Comparison of ENCODE assay signal across 13 mouse cellular contexts in genomic region chr2:154465914-154466335, GRCm38 (mm10). TPM values are rescaled to one million over a fixed set of nuclear protein-coding genes. Genes with fewer than 3 reads are reported as not detected.
A peak's percentile ranks its signal among the peaks of the same experiment; 100 is the strongest.
DNase-seq lines count a peak whose midpoint lies in the region; ATAC-seq and TF ChIP-seq lines count a peak whose summit lies in the region.
"Had no signal": no experiment of that assay in that cellular context is flagged by ENCODE, and none has a peak within 500 bp of the region (broad histone marks: within the 10 kb centered on the region; RNA-seq: fewer than 3 reads in every experiment).

No protein-coding gene starts in this region.

- dilution Hi-C loops in CH12.LX (cut with MboI; ENCODE audit: extremely low pct_ligation_motif_present, extremely low pct_unique_long_range_greater_than_20kb, low sequenced_read_pairs): no loop called here

- H3K4me3 ChIP-seq in CH12.LX (replicated peaks in 1 of 3; ENCODE audit: low read depth in 2 of 3, low read length in 2 of 3, poor library complexity in 1 of 3): no peak overlapping the region
- H3K4me3 ChIP-seq in hindbrain, embryonic 12.5 days: no peak overlapping the region
- H3K4me3 ChIP-seq in neural tube, embryonic 11.5 days (ENCODE audit: low read depth, low read length): no peak overlapping the region
- H3K4me3 ChIP-seq: liver, embryonic 15.5 days had no signal

- no peak for TF ChIP-seq CTCF in CH12.LX (conservative IDR thresholded peaks at IDR 0.05 in 1 of 2, IDR thresholded peaks at IDR 0.05 in 1 of 2; ENCODE audit: low read depth in 2 of 2, low read length in 2 of 2)

- no peak for TF ChIP-seq POLR2A in CH12.LX (IDR thresholded peaks at IDR 0.05; ENCODE audit: low read depth, low read length)

- peaks cover 3% of the 10 kb centered on the region for H3K9me3 ChIP-seq in CH12.LX (replicated peaks; ENCODE audit: low read length)
- no peaks in the 10 kb centered on the region for H3K9me3 ChIP-seq in hindbrain, embryonic 12.5 days (replicated peaks)
- no peaks in the 10 kb centered on the region for H3K9me3 ChIP-seq in neural tube, embryonic 11.5 days (ENCODE audit: control insufficient read depth, low read length)
- H3K9me3 ChIP-seq: liver, embryonic 15.5 days had no signal

- no peak overlapping the region for H3K27ac ChIP-seq in CH12.LX (ENCODE audit: insufficient read depth, low read depth)
- 0 out of 2 replicates have a peak overlapping the region, but pooled peaks have one; percentile 40 for H3K27ac ChIP-seq in hindbrain, embryonic 12.5 days
- H3K27ac ChIP-seq in neural tube, embryonic 11.5 days (ENCODE audit: low read depth, low read length): 0 out of 2 replicates have a peak overlapping the region, but pooled peaks have one; percentile 14
- H3K27ac ChIP-seq: liver, embryonic 15.5 days had no signal

- no peaks in the 10 kb centered on the region for H3K27me3 ChIP-seq in CH12.LX (replicated peaks)
- no peaks in the 10 kb centered on the region for H3K27me3 ChIP-seq in hindbrain, embryonic 12.5 days
- H3K27me3 ChIP-seq in neural tube, embryonic 11.5 days (ENCODE audit: control insufficient read depth, insufficient read depth, low read length): no peaks in the 10 kb centered on the region
- H3K27me3 ChIP-seq: liver, embryonic 15.5 days had no signal

- H3K36me3 ChIP-seq in CH12.LX (replicated peaks in 1 of 2; ENCODE audit: control insufficient read depth in 1 of 2, insufficient read depth in 1 of 2, low read length in 1 of 2): peaks cover 0 to 9% of the 10 kb centered on the region in 2 experiments
- no peaks in the 10 kb centered on the region for H3K36me3 ChIP-seq in hindbrain, embryonic 12.5 days
- no peaks in the 10 kb centered on the region for H3K36me3 ChIP-seq in neural tube, embryonic 11.5 days (ENCODE audit: control insufficient read depth, insufficient read depth, low read length)

- H3K9ac ChIP-seq in CH12.LX (ENCODE audit: insufficient read depth, low read depth): no peak overlapping the region
- H3K9ac ChIP-seq in hindbrain, embryonic 12.5 days: no peak overlapping the region
- no peak overlapping the region for H3K9ac ChIP-seq in neural tube, embryonic 11.5 days (ENCODE audit: low read length)
- H3K9ac ChIP-seq: liver, embryonic 15.5 days had no signal

- 23% methylated on average over 1 of the region's 1 CpGs for WGBS in hindbrain, embryonic 12.5 days
- WGBS in neural tube, embryonic 11.5 days: 17% methylated on average over 1 of the region's 1 CpGs

- H3K4me1 ChIP-seq in CH12.LX (ENCODE audit: control insufficient read depth in 1 of 2, insufficient read depth in 2 of 2): peaks cover 5 to 30% of the 10 kb centered on the region in 2 experiments
- H3K4me1 ChIP-seq in hindbrain, embryonic 12.5 days: peaks cover 11% of the 10 kb centered on the region
- peaks cover 13% of the 10 kb centered on the region for H3K4me1 ChIP-seq in neural tube, embryonic 11.5 days (ENCODE audit: control insufficient read depth, insufficient read depth, low read length)

- peak; percentile 92 for ATAC-seq in hindbrain, embryonic 12.5 days (ENCODE audit: low FRiP score)
- peak; percentile 81 for ATAC-seq in neural tube, embryonic 11.5 days (ENCODE audit: insufficient read depth, low FRiP score, low TSS enrichment)

- no peak for TF ChIP-seq EP300 in CH12.LX (IDR thresholded peaks at IDR 0.05; ENCODE audit: low read length)

- H3K4me2 ChIP-seq in CH12.LX (ENCODE audit: insufficient read depth, low read depth, poor library complexity, severe bottlenecking): no peak overlapping the region
- no peak overlapping the region for H3K4me2 ChIP-seq in hindbrain, embryonic 12.5 days (replicated peaks)
- no peak overlapping the region for H3K4me2 ChIP-seq in neural tube, embryonic 11.5 days (ENCODE audit: low read depth)
- H3K4me2 ChIP-seq: heart, embryonic 11.5 days; liver, embryonic 15.5 days had no signal

- TF ChIP-seq RAD21 in CH12.LX (IDR thresholded peaks at IDR 0.05; ENCODE audit: low read depth, low read length): no peak

- DNase-seq in CH12.LX (ENCODE audit: extremely low read depth): peak; percentile 65
- peak; percentile 69 for DNase-seq in embryo, embryonic 11 days
- DNase-seq in neural tube, embryonic 11.5 days (ENCODE audit: low spot score): peak; percentile 67
- DNase-seq in layer of hippocampus, adult 9-10 months (ENCODE audit: low spot score): no peak
- no peak for DNase-seq in gastrocnemius, postnatal 36 days
- DNase-seq in urinary bladder, postnatal 25 days (ENCODE audit: low spot score): no peak
- no peak for DNase-seq in layer of hippocampus, adult 8-10 months (ENCODE audit: low spot score in 2 of 2)
- DNase-seq: adrenal gland, postnatal 14 days; kidney, postnatal 10 days had no signal

- H3K79me2 ChIP-seq in CH12.LX (replicated peaks; ENCODE audit: control insufficient read depth, extremely low read depth, insufficient read depth, poor library complexity, severe bottlenecking): no peaks in the 10 kb centered on the region; the same call in 1 of the 2 replicates

- in situ Hi-C loops in CH12.LX (cut with MboI; ENCODE audit: low pct_ligation_motif_present, low pct_unique_long_range_greater_than_20kb, low sequenced_read_pairs): no loop called here

- intact Hi-C loops in gastrocnemius, postnatal 36 days (cut with DNase I): no loop called here

TF ChIP-seq in CH12.LX, 34 proteins besides CTCF, POLR2A, EP300 and RAD21:
- no peak for TF ChIP-seq KAT2A (IDR thresholded peaks at IDR 0.05; ENCODE audit: insufficient replicate concordance, low read length)
- TF ChIP-seq ZMIZ1 (IDR thresholded peaks at IDR 0.05; ENCODE audit: low read depth, low read length): no peak
- no peak for TF ChIP-seq SMC3 (IDR thresholded peaks at IDR 0.05; ENCODE audit: low read depth, low read length)
- no peak for TF ChIP-seq MAX (IDR thresholded peaks at IDR 0.05; ENCODE audit: low read length)
- TF ChIP-seq JUND (conservative IDR thresholded peaks at IDR 0.05; ENCODE audit: low read depth, low read length): no peak
- TF ChIP-seq JUN (IDR thresholded peaks at IDR 0.05; ENCODE audit: insufficient read depth, low read depth, low read length): no peak
- no peak for TF ChIP-seq UBTF (IDR thresholded peaks at IDR 0.05; ENCODE audit: low read depth, low read length)
- TF ChIP-seq PAX5 (IDR thresholded peaks at IDR 0.05; ENCODE audit: low read length): no peak
- no peak for TF ChIP-seq SIN3A (IDR thresholded peaks at IDR 0.05; ENCODE audit: low read length)
- no peak for TF ChIP-seq ZNF384 (IDR thresholded peaks at IDR 0.05; ENCODE audit: low read depth, low read length)
- no peak for TF ChIP-seq ZKSCAN1 (IDR thresholded peaks at IDR 0.05; ENCODE audit: borderline replicate concordance, low read depth, low read length)
- no peak for TF ChIP-seq MAZ (IDR thresholded peaks at IDR 0.05; ENCODE audit: low read depth, low read length)
- no peak for TF ChIP-seq CHD2 (IDR thresholded peaks at IDR 0.05; ENCODE audit: low read length)
- TF ChIP-seq HCFC1 (IDR thresholded peaks at IDR 0.05; ENCODE audit: low read depth, low read length): no peak
- TF ChIP-seq IRF4 (IDR thresholded peaks at IDR 0.05; ENCODE audit: low read depth, low read length): no peak
- TF ChIP-seq MYC (IDR thresholded peaks at IDR 0.05; ENCODE audit: low read depth, low read length): no peak
TF ChIP-seq in CH12.LX: peak in this region for 0.

RNA-seq across cellular contexts. Expression of gene Cbfa2t2, which starts 29.6 kb away (rescaled TPM):
- total RNA-seq in CH12.LX (2012; rRNA removed) (5.5 and 6.0 TPM in 2 replicates), CH12.LX (2014; rRNA removed) (7.0 and 7.4 TPM in 2 replicates)
- polyA plus RNA-seq in CH12.LX (2012; ENCODE audit: insufficient read length, low read depth): 10.5 and 12.6 TPM in 2 replicates
- 68.0 and 77.3 TPM in 2 replicates for polyA plus RNA-seq in hindbrain, embryonic 12.5 days (2016; fragmentation: Nextera tagmentation; extraction: Ambion mirVana)
- polyA plus RNA-seq in neural tube, embryonic 11.5 days (2014; fragmentation: Nextera tagmentation; extraction: Ambion mirVana): 62.6 and 63.6 TPM in 2 replicates
- 10 to 100 TPM; 12.2 to 16.3 TPM for total RNA-seq in gastrocnemius, postnatal 36 days (2021)
- total RNA-seq in layer of hippocampus, adult 8-10 months (2022): 10 to 100 TPM; 48.9 to 60.8 (median 53.9) TPM

RNA-seq across cellular contexts. Expression of gene Snta1, which starts 58.0 kb away (rescaled TPM):
- not detected in 2 replicates for total RNA-seq in CH12.LX (2012; rRNA removed)
- not detected in 2 replicates for total RNA-seq in CH12.LX (2014; rRNA removed)
- polyA plus RNA-seq in CH12.LX (2012; ENCODE audit: insufficient read length, low read depth): 0.33 and 0.57 TPM in 2 replicates
- 8.9 and 9.7 TPM in 2 replicates for polyA plus RNA-seq in hindbrain, embryonic 12.5 days (2016; fragmentation: Nextera tagmentation; extraction: Ambion mirVana)
- polyA plus RNA-seq in neural tube, embryonic 11.5 days (2014; fragmentation: Nextera tagmentation; extraction: Ambion mirVana): 2.8 TPM in 2 replicates
- 100 to 1,000 TPM; 221 to 230 TPM for total RNA-seq in gastrocnemius, postnatal 36 days (2021)
- 10 to 100 TPM; 41.0 to 45.9 (median 43.5) TPM for total RNA-seq in layer of hippocampus, adult 8-10 months (2022)
- total RNA-seq: G1E had no signal
- polyA plus RNA-seq: G1E had no signal

Comparison
In these comparisons a context has a peak if more than half of its experiments do, and no peak if none do; other contexts are left out.
1. DNase-seq: peak in CH12.LX (single experiment), embryo, embryonic 11 days (single experiment) and neural tube, embryonic 11.5 days (single experiment); none in layer of hippocampus, adult 9-10 months (single experiment), gastrocnemius, postnatal 36 days (0 of 2), urinary bladder, postnatal 25 days (single experiment) and layer of hippocampus, adult 8-10 months (0 of 2).
2. RNA of gene Snta1, which starts 58.0 kb away (total RNA-seq): 221 to 230 TPM in gastrocnemius, postnatal 36 days and 41.0 to 45.9 TPM in layer of hippocampus, adult 8-10 months; not detected in CH12.LX; every median in the first group is over 10 times any median in the second.